Mouse (Mus musculus): Measurements from ENCODE around the gene Slc22a7. TPM values are rescaled to one million over a fixed set of nuclear protein-coding genes. Genes with fewer than 3 reads are reported as not detected.

The Slc22a7 gene
- not detected for polyA plus RNA-seq (2017; shearing (Covaris generic))

DNA sequence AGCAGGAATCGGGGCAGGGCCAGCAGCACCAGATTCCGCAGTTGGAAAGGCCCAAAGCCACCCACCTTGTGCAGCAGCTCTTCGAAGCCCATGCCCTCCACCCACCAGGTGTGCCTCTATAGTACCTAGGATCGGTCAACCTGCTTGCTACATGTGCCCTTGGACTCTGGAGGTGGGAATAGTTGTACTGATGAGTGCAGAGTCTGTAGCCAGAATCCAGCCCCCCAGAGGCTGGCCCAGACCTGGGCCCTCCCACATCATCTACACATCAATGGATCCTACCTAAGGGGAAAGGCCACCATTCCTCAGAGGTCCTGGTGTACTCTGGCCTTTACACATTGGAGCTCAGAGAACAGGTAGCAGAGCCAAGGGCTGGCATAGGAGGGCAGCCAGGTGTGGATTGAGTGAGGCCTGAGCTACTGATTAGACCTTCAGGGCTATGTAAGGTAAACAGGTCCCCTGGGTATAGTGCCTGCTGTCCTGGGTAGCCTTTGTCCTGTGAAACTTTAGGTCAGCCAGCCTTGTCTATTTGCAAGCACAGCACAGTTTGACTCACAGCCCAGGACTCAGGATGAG lies at the start of gene Slc22a7:
Gene Slc22a7, minus strand, starts transcription at position 160 of the 576 bp plus-strand sequence.
- ATAC-seq, result no peak

GRCm38 (mm10) chr17:46487431-46487830 lies 49.2 kb upstream of the Slc22a7 start, which contains the start of gene Ttbk1:
Ttbk1 (minus strand) TSS chr17:46487675.
- peak; percentile 61 for ATAC-seq

DNA sequence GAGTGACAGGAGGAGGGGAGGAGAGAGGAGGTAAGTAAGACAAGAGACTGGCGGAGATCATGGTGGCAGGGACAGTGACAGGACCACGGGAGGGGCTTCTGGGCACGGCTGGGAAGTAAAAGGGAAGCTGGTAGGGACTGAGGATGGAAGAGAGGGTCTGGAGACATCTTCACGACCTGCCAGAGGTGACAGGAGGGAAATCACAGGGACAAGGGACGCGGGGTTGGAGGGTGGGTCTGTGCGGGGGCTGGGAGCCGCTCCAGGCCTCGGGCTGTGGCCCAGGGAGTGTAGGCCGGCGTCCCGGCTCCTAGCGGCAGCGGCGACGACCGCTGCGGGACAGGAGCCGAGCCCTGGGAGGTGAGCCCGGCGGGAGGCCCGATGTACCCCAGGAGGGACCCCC lies 48.7 kb upstream of the Slc22a7 start:
- no peak for ATAC-seq

DNA sequence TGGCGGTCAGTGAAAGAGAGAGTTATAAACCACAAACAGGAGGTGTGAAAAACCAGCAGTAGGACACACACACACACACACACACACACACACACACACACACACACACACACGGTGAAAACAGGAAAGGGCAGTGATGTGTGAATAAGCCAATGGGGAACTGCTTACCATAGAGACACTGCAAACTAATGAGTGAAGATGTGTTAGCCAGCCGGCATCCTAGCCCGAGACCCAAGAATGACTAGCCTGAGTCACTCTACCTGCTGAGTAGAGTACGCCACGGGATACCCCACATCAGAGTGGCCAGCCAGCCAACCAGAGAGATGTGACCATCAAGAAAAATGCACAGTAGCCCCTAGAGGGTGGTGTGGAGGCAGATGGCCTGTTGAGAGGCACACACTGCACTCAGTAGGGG lies 46.2 kb upstream of the Slc22a7 start:
- no peak for ATAC-seq

DNA sequence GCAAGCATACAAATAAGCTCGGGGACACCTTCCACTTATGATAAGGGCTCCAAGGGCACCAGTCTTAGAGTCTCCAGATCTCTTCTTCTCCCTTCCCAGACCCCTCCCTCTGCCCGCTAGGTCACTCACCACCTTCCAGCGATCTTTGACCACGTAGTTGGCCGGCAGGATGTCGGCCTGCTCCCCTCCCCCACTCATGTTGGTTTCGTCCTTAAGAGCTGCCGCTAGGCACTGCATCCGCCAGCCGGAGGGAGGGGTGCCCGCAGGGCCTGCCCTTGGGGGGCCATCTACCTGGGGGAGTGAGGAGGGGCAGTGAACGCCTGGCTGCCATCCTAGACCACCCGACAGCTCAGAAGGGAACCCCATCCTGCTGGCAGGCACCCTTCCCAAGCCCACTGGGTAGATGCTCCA lies 45.8 kb upstream of the Slc22a7 start:
- peak; percentile 20 for ATAC-seq

- ATAC-seq, result no peak
These were observed 45.3 kb upstream of the Slc22a7 start for GRCm38 (mm10) chr17:46483561-46484001.

DNA sequence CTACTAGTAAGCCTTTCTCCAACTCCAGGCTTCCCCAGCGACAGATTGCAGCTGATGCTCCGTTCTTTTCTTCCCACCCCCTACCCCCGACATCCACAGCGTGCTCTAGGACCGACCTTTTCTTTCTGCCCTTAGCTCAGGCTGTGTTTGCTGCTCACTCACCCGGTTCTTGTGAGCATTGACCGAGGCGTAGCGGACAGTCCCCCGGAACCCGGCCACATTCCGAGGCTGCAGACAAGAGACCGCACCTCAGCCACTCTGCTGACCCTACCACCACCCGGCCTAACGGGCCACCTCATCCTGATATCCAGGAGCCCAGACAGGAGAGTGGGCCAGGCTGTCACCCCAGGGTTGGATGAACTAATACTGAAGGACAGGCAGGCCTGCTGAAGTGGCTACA lies 39.0 kb upstream of the Slc22a7 start:
- ATAC-seq, result no peak

GRCm38 (mm10) chr17:46476601-46477000 lies 38.3 kb upstream of the Slc22a7 start:
- ATAC-seq, result no peak

GRCm38 (mm10) chr17:46467830-46468229 lies 29.6 kb upstream of the Slc22a7 start:
- no peak for ATAC-seq

GRCm38 (mm10) chr17:46462226-46462625 lies 24.0 kb upstream of the Slc22a7 start:
- no peak for ATAC-seq

DNA sequence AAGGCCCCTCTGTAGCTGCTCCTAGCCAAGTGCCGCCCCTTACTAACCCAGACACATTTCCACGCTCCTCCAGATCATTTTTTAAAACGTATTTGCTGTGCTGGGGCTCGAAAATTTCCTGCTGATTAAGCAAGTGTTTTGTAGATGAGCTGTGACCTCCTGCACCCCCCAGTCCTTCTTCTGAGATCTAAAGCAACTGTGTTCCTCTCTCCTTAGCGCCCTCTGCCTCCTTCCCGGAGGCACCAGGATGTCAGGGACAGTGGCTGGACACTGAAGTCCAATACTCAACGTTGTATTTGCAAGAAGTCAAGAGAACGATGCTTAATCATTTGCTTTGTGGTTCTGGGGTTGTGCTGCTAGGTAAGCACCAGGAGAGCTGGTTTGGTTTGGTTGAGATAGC lies 23.1 kb upstream of the Slc22a7 start:
- no peak for ATAC-seq

GRCm38 (mm10) chr17:46460673-46461072 lies 22.4 kb upstream of the Slc22a7 start:
- ATAC-seq, result no peak

DNA sequence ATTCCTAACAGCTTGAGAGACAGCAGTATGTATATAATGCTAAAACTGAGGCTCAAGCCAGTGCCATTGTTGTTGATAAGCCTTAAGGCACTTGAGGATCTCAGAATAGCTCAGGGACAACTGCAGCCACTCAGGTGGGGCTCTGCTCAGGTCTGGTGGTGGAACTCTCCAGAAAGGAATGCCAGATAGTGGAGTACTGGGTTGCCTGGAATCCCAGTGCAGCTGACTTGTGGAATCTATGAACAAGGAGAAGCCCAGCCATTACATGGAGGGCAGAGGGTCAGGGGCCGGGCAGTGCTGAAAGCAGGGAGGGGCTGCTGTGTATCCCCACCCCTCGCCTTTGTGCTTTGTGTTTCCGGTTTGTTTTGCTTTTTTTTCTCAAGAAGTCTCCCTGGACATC lies 20.2 kb upstream of the Slc22a7 start:
- ATAC-seq, result no peak

DNA sequence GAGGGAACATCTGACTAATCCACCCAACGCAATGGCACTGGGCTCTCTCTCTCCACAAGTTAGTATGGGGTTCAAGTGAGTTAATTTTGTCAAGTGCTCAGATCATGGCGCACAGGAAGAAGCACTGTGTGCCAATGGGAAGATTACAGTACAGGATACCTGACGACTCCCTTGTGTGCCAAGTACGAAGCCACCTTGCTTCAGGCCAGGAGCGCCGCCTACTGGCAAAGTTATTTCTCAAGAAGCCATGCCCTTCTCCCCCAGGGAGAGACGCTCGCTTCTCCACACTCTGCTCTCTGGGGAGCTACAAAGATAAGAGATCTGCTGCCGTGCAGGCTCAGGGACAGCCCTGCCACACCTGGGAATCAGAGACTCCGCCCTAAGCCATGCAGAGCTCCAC lies 19.5 kb upstream of the Slc22a7 start:
- no peak for ATAC-seq

DNA sequence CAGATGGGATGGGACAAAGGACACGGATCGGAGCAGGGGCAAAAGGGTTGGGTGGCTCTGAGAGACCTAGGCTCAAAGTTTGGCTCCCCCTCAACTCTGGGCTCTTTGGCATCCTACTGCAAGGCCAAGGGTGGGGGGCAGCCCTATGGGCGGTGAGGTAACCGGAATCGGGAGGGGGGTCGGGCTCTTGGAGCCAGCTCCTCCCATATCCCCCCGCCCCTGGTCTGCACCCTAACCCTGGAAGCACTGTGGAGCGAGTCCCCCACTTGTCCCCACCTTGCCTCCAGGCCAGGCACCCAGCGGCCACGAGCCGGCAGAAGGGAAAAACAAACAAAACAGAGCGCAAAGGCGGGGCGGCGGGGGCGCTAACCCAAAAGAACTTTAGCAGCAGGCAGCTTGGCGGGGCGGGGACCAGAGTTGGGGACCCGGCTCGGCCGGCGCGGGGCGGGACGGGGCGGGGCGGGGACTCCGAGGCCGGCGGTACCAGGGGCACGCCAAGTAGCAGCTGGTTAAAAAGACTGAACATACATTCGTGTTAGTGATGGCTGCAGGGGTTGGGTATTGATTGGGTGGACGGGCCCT lies 16.9 kb upstream of the Slc22a7 start:
- ATAC-seq, result no peak

GRCm38 (mm10) chr17:46454539-46454938 lies 16.3 kb upstream of the Slc22a7 start:
- no peak for ATAC-seq

DNA sequence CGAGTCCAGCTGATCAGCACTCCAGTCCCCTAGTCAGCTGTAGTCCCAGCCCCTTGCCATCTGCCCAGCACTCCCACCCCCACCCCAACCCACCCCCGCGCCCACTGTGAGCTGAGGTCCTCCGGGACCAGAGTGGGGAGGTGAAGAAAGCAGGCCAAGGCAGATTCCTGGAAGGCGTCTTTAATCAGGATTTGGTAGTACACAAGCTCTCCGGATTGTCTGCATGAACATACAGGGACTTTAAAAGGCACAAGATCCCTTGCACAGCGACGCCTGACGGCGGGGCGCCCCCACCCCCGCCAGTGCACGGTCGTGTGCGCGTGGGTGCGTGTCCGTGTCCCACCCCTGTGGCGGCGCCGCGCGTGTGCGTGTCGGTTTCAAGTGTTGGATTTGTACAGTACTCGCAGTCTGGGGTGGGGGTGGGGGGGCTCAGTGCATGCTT lies 15.7 kb upstream of the Slc22a7 start:
- no peak for ATAC-seq

GRCm38 (mm10) chr17:46453302-46453948 lies 15.2 kb upstream of the Slc22a7 start:
- ATAC-seq, result no peak

DNA sequence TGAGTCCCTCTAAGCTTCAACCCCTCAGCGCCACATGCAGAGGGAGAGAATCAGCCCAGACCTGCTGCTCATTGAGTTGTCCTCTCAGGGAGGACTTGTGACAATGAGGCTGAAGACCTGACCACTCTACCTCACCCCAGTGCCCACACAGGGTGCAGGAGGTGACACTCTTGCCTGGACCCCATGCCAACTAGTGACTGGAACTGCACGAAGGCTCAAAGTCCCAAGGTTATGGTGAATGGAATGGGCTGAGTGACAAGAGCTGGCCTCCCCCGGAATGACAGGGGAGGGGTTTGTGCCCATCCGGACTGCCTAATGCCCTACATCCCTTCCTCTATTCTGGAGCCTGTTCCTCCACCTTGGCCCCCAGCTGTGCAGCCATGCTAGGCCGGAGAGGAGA lies 14.4 kb upstream of the Slc22a7 start:
- no peak for ATAC-seq

DNA sequence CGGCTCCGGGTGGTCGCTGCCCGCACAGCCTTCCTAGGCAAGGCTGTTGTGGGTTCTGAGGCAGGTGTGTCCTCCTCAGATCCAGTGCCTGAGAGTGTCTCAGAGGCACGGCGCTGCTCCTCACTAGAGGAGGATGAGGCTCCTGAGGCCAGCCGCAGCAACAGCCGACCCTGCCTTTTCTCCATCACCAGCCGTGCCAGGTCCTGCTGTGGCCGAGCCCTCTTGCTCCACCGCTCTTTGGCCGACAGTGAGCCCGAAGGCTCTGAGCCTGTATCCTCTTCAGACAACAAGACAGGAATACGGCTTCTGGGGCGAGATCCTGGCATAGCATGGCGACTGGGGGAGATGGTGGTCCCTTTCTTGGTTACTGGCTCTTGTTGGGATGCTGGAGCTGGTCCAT lies 8.0 kb upstream of the Slc22a7 start:
- no peak for ATAC-seq

- ATAC-seq, result no peak
These were observed 6.8 kb upstream of the Slc22a7 start for GRCm38 (mm10) chr17:46444839-46445579.

GRCm38 (mm10) chr17:46439176-46439575 lies 919 bp upstream of the Slc22a7 start:
- ATAC-seq, result no peak

DNA sequence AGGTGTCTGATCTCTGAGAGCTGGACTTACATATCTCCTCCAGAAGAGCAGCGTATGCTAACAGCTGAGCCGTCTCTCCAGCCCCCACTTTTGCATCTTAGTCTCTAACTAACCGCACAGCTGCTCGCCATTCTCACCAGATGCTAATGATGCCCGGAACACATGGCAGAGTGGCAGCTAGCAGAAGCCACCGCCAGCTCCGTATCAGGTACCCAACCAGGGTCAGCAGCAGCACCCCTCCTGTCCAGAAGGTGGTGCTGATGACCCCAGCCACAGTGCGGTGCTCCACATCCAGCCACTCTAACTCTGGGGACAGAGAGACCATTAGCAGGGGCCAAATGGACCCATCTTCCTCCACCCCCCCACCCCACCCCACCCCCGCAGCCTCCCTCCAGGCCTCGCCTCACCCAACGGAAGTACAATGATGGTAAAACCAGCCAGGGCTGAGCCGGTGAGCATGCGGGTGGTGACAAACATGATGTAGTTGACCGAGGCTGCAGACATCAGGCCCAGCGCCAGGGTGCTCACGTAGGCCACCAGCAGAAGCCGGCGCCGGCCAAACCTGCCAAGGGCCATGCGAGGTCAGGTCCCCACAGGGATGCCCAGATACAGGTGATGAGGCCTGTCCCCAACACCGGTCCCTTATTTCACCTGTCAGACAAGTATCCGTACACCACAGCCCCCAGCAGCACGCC lies 1.4 kb downstream of the Slc22a7 start:
- no peak for ATAC-seq
